Mouse (Mus musculus) cerebellum, adult 9-10 months (tissue): Measurements from ENCODE around the gene Bcl2.

Experiments used
- DNase-seq: peaks from one replicate; pipeline ENCODE4 v3.0.0; 2022

Gene Bcl2

DNA sequence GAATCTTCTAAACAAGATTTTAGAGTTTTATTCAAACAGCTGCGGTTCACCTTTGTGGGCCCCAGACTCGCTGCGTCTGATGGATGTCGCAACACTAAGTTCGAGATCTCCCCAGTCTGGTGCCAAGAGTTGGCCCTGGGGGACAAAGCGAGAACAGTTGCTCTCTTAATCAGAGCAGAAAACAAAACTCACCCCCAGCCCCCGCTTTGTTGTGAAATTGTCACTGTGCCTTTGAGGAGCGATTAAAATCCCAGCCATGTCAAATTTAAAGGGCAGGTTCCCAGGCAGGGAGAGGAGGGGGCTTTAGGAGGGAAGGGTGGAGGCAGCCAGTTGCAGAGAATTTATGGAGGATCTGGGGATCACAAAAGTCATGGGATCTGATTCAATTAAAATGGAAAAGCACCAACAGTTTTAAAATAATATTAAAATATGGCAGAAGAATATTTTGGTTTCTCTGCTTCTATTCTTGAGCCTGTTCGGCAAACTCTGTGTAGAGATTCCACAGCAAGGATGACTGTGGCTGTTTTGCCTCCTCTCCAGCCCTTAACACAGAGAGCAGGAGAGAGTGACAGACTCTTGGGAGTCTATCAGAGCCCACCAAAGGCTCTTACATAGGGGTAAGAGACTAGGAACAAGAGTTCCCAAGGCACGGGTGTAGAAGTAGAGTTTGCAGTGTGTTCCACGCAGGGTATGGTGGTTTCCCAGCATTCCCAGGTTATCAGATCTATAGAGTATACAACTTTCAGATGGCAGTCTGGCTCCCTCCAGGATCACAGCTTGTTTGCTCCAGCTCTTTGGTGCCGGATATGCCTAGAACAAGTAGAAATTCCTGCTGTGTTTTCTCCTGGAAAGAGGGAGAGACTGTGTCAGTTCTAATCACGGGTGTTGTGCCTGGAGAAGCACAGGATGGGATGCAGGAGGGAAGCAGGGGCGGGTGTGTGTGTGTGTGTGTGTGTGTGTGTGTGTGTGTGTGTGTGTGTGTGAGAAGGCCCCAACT is 130.5 kb downstream of the Bcl2 start:
- no peak for DNase-seq

GRCm38 (mm10) chr1:106582810-106583209 is 131.3 kb downstream of the Bcl2 start:
- no peak for DNase-seq

DNA sequence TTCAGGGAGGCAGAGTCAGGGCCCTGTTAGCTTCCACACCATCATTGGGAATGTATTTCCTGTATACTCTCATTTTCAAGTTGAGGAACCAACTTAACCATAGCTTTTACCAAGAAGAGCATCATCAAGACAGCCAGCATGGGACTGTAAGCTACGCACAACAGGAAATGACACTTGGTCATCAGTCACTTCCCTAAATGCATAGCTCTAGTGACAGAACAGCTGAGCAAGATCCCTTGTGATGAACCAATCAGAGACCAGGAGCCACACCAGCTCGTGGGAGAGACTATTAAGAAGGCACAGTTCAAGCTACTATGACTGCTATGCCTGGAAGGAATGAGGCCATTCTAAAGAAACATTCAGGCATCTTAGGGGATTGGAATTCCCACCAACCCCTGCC is 132.3 kb downstream of the Bcl2 start:
- no peak for DNase-seq

DNA sequence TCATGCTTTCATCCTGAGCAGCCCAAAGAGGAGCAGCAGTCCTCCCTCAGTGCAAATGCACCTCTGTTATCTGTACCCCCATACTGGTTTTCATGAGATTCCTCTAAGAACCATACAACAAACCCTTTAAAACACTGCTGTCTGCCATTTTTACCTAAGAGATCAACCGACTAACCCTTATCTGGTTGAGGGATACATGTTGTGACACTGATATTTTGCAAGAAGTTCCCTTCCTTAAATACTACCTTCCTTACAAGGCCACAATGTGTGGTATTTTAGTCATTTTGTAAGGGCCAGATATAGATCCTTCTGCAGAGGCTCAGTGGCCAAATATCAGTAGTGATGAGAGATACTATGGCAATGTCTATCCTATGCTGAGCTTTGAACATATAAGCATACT is 134.3 kb downstream of the Bcl2 start:
- DNase-seq, result no peak

GRCm38 (mm10) chr1:106572506-106572905 is 141.6 kb downstream of the Bcl2 start:
- DNase-seq, result no peak

DNA sequence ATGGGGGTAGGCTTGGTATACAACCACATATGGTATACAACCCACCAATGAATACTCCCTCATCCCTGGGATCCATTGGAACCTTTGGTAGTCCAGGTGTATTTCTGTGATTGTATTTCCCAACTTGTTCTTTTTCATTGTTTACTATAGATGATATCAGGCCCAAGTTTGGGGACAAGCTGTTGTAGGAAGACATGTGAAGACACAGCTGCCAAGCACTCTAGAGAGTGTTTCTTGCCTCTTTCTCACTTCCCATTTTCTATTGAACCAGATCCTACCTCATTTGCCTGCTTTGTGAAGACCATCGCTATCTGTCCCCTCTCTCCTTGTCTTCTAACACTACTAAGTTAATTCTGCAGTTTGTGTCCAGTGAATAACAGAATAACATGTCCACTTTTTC is 143.2 kb downstream of the Bcl2 start:
- DNase-seq, result no peak

DNA sequence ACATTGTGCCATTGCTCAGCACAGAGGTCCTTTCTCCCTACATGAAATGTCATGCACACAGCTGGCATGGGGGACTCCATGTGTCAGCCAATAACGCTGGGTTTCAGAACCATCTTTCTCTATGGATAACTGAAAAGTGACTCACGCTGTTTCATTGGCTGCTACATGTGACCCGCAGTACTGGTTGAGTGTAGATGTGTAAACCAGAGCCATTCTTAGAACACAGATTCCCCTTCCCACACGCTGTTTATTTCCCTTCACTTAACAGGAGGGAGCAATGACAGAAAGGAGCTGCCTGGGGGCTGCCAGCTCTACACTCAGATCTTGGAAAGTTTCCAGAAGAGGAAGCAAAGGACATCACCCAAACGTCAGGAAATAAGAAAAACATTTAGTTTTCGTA is 143.7 kb downstream of the Bcl2 start:
- DNase-seq, result no peak

- DNase-seq, result no peak
Observed at GRCm38 (mm10) chr1:106569674-106570073, 144.4 kb downstream of the Bcl2 start.

GRCm38 (mm10) chr1:106568868-106569267 is 145.2 kb downstream of the Bcl2 start:
- no peak for DNase-seq

DNA sequence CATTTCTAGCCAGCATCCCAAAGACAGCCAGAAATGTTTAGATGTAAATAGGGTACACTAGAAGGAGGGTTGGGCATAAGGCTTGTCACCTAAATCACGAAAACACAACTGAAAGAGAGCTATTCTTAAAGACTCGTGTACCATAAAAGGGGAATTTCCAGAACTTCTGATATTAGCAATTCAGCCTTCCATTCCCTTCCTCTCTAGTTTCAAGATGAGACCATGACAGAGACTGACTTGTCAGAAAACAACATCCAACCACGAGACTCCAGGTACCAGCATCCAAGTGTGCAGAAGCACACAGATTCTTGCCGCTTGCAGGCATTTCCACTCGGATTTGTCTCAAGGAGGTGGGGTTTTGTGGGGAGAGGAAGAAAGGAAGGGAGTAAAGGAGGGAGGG is 146.6 kb downstream of the Bcl2 start:
- DNase-seq, result no peak

GRCm38 (mm10) chr1:106566120-106567086 is 147.7 kb downstream of the Bcl2 start:
- no peak for DNase-seq

DNA sequence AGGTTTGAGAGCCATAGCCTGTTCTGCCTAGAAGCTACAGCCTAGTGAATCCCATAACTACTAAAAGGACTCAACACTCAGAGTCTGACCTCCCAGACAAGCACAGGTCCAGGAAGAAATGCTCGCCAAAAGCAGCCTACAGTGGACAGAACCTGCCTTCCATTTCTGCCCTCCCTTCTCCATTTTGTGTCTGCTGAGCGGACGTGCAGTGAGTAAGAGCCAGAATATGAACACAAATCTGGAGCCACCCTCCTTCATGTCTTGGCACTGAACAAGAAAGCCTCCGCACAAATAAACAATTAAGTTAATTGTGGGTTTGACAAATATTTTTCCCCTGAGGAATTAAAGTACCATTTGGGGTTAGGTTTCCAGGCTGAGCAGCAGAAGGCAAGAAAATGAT is 148.8 kb downstream of the Bcl2 start:
- DNase-seq, result no peak

- DNase-seq, result no peak
Observed at GRCm38 (mm10) chr1:106564436-106564835, 149.6 kb downstream of the Bcl2 start.

DNA sequence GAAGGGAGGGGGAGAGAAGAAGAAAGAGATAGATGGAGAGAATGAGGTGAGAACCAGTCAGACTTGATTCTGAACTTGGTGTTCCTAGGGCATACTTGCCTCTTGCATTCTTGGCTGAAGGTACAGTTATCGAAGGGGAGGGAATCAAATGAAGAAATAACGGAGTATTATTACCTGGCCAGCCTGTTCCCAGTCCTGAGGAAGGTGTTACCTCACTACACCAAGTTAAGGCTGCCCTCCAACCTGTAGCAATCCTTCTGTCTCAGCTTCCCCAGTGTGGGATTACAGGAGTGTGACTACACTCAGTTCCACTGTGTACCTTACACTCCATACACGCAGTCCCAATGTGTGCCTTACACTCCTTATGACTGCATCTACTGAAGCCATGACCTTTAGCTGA is 151.3 kb downstream of the Bcl2 start:
- no peak for DNase-seq

- DNase-seq, result no peak
Observed at GRCm38 (mm10) chr1:106561085-106561760, 152.9 kb downstream of the Bcl2 start.

DNA sequence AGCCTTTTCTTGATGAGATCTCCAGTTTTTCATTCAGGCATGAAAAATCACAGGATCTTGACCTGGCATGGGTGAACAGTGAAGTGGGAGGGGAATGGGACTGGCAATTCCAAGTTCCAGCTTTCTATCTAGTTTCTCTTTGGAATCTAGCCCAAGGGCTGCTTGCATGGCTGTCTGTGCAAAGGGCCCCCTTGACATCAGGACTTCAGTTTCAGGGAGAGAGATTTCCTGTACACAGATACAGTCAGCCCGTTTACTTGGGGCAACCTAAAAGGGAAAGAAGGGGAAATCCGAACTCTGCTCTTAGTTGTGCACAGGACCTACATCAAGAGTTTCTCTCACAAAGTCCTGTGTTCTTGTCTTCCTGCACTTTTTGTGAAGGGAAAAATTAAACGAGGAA is 154.0 kb downstream of the Bcl2 start:
- no peak for DNase-seq

GRCm38 (mm10) chr1:106559116-106559605 is 154.9 kb downstream of the Bcl2 start:
- DNase-seq, result no peak

GRCm38 (mm10) chr1:106555498-106556168 is 158.4 kb downstream of the Bcl2 start:
- DNase-seq, result no peak

- DNase-seq, result no peak
Observed at GRCm38 (mm10) chr1:106553846-106554802, 159.9 kb downstream of the Bcl2 start.

DNA sequence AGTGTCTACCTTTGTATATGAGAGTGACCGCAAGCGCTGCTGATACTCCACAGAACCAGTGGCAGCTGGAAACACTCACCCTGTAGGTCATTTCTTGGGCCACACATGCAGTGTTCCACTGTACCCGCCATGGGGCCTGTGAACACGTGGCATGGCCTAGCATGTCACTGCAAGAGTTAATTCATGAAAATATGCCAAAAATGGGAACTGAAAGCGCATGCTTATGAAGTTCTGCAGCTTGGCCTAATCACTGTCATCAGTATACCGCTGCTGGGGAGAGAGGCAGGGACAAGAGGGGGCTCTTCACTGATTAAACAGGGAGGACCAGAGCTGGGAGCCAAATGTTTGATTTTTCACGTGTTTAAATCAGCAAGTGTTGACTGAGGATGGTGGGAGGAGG is 161.2 kb downstream of the Bcl2 start:
- DNase-seq, result no peak

DNA sequence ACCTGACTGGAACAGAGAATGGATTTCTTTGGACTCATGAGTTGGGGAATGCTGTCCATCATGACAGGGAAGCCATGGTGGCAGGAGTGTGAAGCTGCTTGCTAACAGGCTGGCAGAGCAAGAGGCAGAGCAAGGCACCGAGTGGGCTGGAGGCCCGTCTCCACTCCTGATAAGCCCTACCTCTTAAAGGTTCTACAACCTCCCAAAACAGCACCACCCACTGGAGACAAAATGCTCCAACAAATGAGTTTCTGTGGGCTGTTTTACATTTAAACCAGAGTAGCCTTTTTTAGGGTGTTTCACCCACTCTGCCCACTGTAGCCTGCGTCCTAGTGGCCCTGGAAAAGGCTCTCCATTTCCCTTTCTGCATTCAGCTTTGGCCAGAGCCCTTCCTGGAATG is 163.5 kb downstream of the Bcl2 start:
- DNase-seq, result no peak
